Mouse (Mus musculus) midbrain, postnatal 0 days (tissue): ENCODE measurements at regions not wholly inside any gene's neighbourhood (a gene's known extent, or its start where the extent isn't known, plus 50 kb on each side); places are given as distances from the start of the nearest gene placed in this dataset.

ENCODE experiments used
- ATAC-seq: fragments of 200-750 bp; cut with Nextera tagmentation; 2 replicates; pipeline ENCODE4 v1.8.0; 2017; ENCODE audit warnings: moderate number of reproducible peaks, mild to moderate bottlenecking, moderate TSS enrichment, moderate library complexity; ENCODE audit not compliant: low FRiP score
- DNase-seq: peaks from one replicate; pipeline ENCODE4 v3.0.0-alpha.2; 2015; ENCODE audit warnings: low spot score
- H3K27ac ChIP-seq: fragments of 300-500 bp; sonication (generic); 2 replicates; pipeline ENCODE4 v1.5.1; 2014; ENCODE audit warnings: low read depth, mild to moderate bottlenecking, low read length, mixed read lengths
- H3K27me3 ChIP-seq: fragments of 300-500 bp; sonication (generic); 2 replicates; pipeline ENCODE4 v1.6.1; 2014; ENCODE audit warnings: low read length, control low read depth, mixed read lengths; ENCODE audit not compliant: insufficient read depth
- H3K36me3 ChIP-seq: fragments of 300-500 bp; sonication (generic); 2 replicates; pipeline ENCODE4 v1.6.1; 2014; ENCODE audit warnings: low read length, control low read depth, mixed read lengths; ENCODE audit not compliant: insufficient read depth
- H3K4me1 ChIP-seq: fragments of 300-500 bp; sonication (generic); 2 replicates; pipeline ENCODE4 v1.6.1; 2014; ENCODE audit warnings: mild to moderate bottlenecking, control low read depth, antibody characterized with exemption, low read length, mixed read lengths; ENCODE audit not compliant: insufficient read depth
- H3K4me2 ChIP-seq: fragments of 300-500 bp; sonication (generic); 2 replicates; pipeline ENCODE4 v1.6.1; 2014; ENCODE audit warnings: low read depth, mild to moderate bottlenecking, low read length, mixed read lengths; ENCODE audit not compliant: poor library complexity, severe bottlenecking
- H3K4me3 ChIP-seq: fragments of 300-500 bp; sonication (generic); 2 replicates; pipeline ENCODE4 v1.5.1; 2014; ENCODE audit warnings: low read depth, mild to moderate bottlenecking, low read length, moderate library complexity
- H3K9ac ChIP-seq: fragments of 300-500 bp; sonication (generic); replicated peaks from 2 replicates; pipeline ENCODE4 v1.6.1; 2014; ENCODE audit warnings: mild to moderate bottlenecking, low read length, moderate library complexity, mixed read lengths; ENCODE audit not compliant: poor library complexity, severe bottlenecking
- H3K9me3 ChIP-seq: fragments of 300-500 bp; sonication (generic); 2 replicates; pipeline ENCODE4 v1.6.1; 2016; ENCODE audit warnings: low read length, control low read depth
- CTCF ChIP-seq: IDR thresholded peaks from 2 replicates; pipeline ENCODE4 v1.5.1; 2016; ENCODE audit warnings: antibody characterized with exemption, mild to moderate bottlenecking
- WGBS: fragments of 180-500 bp; shearing (Covaris S2); extraction: QIAGEN DNeasy Blood & Tissue Kit; methylation state at CpG from one replicate; pipeline ENCODE4 v1.1.7; 2014; 5-methylcytosine and 5-hydroxymethylcytosine counted together

- Histone ChIP-seq H3K27me3 (no peaks in the 10 kb centered on the region), H3K4me3 (no peak overlapping the region), H3K36me3 (no peaks in the 10 kb centered on the region), H3K9me3 (no peaks in the 10 kb centered on the region), H3K4me2 (no peak overlapping the region), H3K4me1 (no peaks in the 10 kb centered on the region), H3K27ac (no peak overlapping the region), H3K9ac (no peak overlapping the region)
- DNase-seq (no peak), ATAC-seq (no peak)
- 87% methylated on average over 5 of the region's 5 CpGs for WGBS
- no peak for TF ChIP-seq CTCF
These were observed 197.0 kb upstream of the Serp2 start for GRCm38 (mm10) chr14:76753734-76754133.

GRCm38 (mm10) chr14:76749178-76749577, 192.5 kb upstream of the Serp2 start:
- TF ChIP-seq CTCF, result no peak
- DNase-seq, result peak; percentile 35
- H3K4me2 ChIP-seq, result no peak overlapping the region
- no peaks in the 10 kb centered on the region for H3K4me1 ChIP-seq
- H3K36me3 ChIP-seq, result no peaks in the 10 kb centered on the region
- ATAC-seq, result no peak
- no peaks in the 10 kb centered on the region for H3K9me3 ChIP-seq
- no peak overlapping the region for H3K9ac ChIP-seq
- no peaks in the 10 kb centered on the region for H3K27me3 ChIP-seq
- H3K4me3 ChIP-seq, result no peak overlapping the region
- WGBS, result 78% methylated on average over 7 of the region's 7 CpGs
- no peak overlapping the region for H3K27ac ChIP-seq

GRCm38 (mm10) chr14:76748711-76749110, 192.0 kb upstream of the Serp2 start:
- H3K36me3 ChIP-seq, result no peaks in the 10 kb centered on the region
- TF ChIP-seq CTCF, result no peak
- H3K9me3 ChIP-seq, result no peaks in the 10 kb centered on the region
- 95% methylated on average over 2 of the region's 2 CpGs for WGBS
- no peak overlapping the region for H3K4me2 ChIP-seq
- DNase-seq (no peak), ATAC-seq (no peak)
- H3K27ac ChIP-seq, result no peak overlapping the region
- H3K27me3 ChIP-seq, result no peaks in the 10 kb centered on the region
- H3K4me3 ChIP-seq, result no peak overlapping the region
- H3K9ac ChIP-seq, result no peak overlapping the region
- H3K4me1 ChIP-seq, result no peaks in the 10 kb centered on the region

- H3K9ac ChIP-seq, result no peak overlapping the region
- H3K4me3 ChIP-seq, result no peak overlapping the region
- no peaks in the 10 kb centered on the region for H3K36me3 ChIP-seq
- no peaks in the 10 kb centered on the region for H3K9me3 ChIP-seq
- no peaks in the 10 kb centered on the region for H3K4me1 ChIP-seq
- no peak overlapping the region for H3K27ac ChIP-seq
- no peak overlapping the region for H3K4me2 ChIP-seq
- no peak for TF ChIP-seq CTCF
- ATAC-seq, result no peak
- WGBS, result 96% methylated on average over 5 of the region's 5 CpGs
- DNase-seq, result no peak
- H3K27me3 ChIP-seq, result no peaks in the 10 kb centered on the region
These were observed 191.1 kb upstream of the Serp2 start for GRCm38 (mm10) chr14:76747814-76748213.

GRCm38 (mm10) chr14:76746282-76746681, 189.6 kb upstream of the Serp2 start:
- DNase-seq (no peak), ATAC-seq (no peak)
- no peak overlapping the region for H3K4me2 ChIP-seq
- TF ChIP-seq CTCF, result no peak
- no peaks in the 10 kb centered on the region for H3K9me3 ChIP-seq
- no peaks in the 10 kb centered on the region for H3K36me3 ChIP-seq
- H3K4me3 ChIP-seq, result no peak overlapping the region
- H3K27me3 ChIP-seq, result no peaks in the 10 kb centered on the region
- H3K9ac ChIP-seq, result no peak overlapping the region
- H3K27ac ChIP-seq, result no peak overlapping the region
- H3K4me1 ChIP-seq, result no peaks in the 10 kb centered on the region
- 77% methylated on average over 10 of the region's 10 CpGs for WGBS

GRCm38 (mm10) chr14:76744674-76745433, 188.2 kb upstream of the Serp2 start:
- Histone ChIP-seq H3K27me3 (no peaks in the 10 kb centered on the region), H3K36me3 (no peaks in the 10 kb centered on the region), H3K9me3 (no peaks in the 10 kb centered on the region), H3K4me3 (no peak overlapping the region), H3K4me1 (no peaks in the 10 kb centered on the region), H3K4me2 (no peak overlapping the region), H3K9ac (no peak overlapping the region), H3K27ac (no peak overlapping the region)
- DNase-seq, result peak; percentile 70
- WGBS, result 68% methylated on average over 23 of the region's 23 CpGs
- no peak for TF ChIP-seq CTCF
- peak; percentile 44; the same call in 1 of the 2 replicates for ATAC-seq
